Mouse (Mus musculus): Measurements from ENCODE around the gene Bub1b. TPM values are rescaled to one million over a fixed set of nuclear protein-coding genes. Genes with fewer than 3 reads are reported as not detected.

Gene Bub1b
- polyA plus RNA-seq, 1 experiment = 31.5 TPM

- no peak for TF ChIP-seq GATA1 (IDR thresholded peaks at IDR 0.05; ENCODE audit: low read length)
Measured at GRCm38 (mm10) chr2:118658457-118658856, 60.4 kb downstream of the Bub1b start.

GRCm38 (mm10) chr2:118659077-118659476 lies 61.1 kb downstream of the Bub1b start:
- TF ChIP-seq GATA1 (IDR thresholded peaks at IDR 0.05; ENCODE audit: low read length) = no peak

- TF ChIP-seq GATA1 (IDR thresholded peaks at IDR 0.05; ENCODE audit: low read length) = no peak
Measured at GRCm38 (mm10) chr2:118659493-118659892, 61.5 kb downstream of the Bub1b start.

GRCm38 (mm10) chr2:118659998-118660452 lies 62.0 kb downstream of the Bub1b start:
- no peak for TF ChIP-seq GATA1 (IDR thresholded peaks at IDR 0.05; ENCODE audit: low read length)

GRCm38 (mm10) chr2:118661891-118662290 lies 63.9 kb downstream of the Bub1b start:
- no peak for TF ChIP-seq GATA1 (IDR thresholded peaks at IDR 0.05; ENCODE audit: low read length)

- TF ChIP-seq GATA1 (IDR thresholded peaks at IDR 0.05; ENCODE audit: low read length) = no peak
Measured at GRCm38 (mm10) chr2:118662902-118663803, 65.1 kb downstream of the Bub1b start, which contains the start of gene Pak6. TSS of gene Pak6 (plus strand) at chr2:118663303.

- TF ChIP-seq GATA1 (IDR thresholded peaks at IDR 0.05; ENCODE audit: low read length) = no peak
Measured at GRCm38 (mm10) chr2:118663804-118664766, 66.1 kb downstream of the Bub1b start.

- no peak for TF ChIP-seq GATA1 (IDR thresholded peaks at IDR 0.05; ENCODE audit: low read length)
Measured at GRCm38 (mm10) chr2:118664975-118665516, 67.0 kb downstream of the Bub1b start.

GRCm38 (mm10) chr2:118665616-118666015 lies 67.6 kb downstream of the Bub1b start:
- TF ChIP-seq GATA1 (IDR thresholded peaks at IDR 0.05; ENCODE audit: low read length) = no peak

- TF ChIP-seq GATA1 (IDR thresholded peaks at IDR 0.05; ENCODE audit: low read length) = no peak
Measured at GRCm38 (mm10) chr2:118667181-118667580, 69.2 kb downstream of the Bub1b start.

GRCm38 (mm10) chr2:118669245-118669644 lies 71.2 kb downstream of the Bub1b start:
- no peak for TF ChIP-seq GATA1 (IDR thresholded peaks at IDR 0.05; ENCODE audit: low read length)

GRCm38 (mm10) chr2:118669785-118670184 lies 71.8 kb downstream of the Bub1b start:
- no peak for TF ChIP-seq GATA1 (IDR thresholded peaks at IDR 0.05; ENCODE audit: low read length)

- TF ChIP-seq GATA1 (IDR thresholded peaks at IDR 0.05; ENCODE audit: low read length) = no peak
Measured at GRCm38 (mm10) chr2:118671728-118672127, 73.7 kb downstream of the Bub1b start.

GRCm38 (mm10) chr2:118673686-118674465 lies 75.9 kb downstream of the Bub1b start:
- TF ChIP-seq GATA1 (IDR thresholded peaks at IDR 0.05; ENCODE audit: low read length) = no peak

GRCm38 (mm10) chr2:118674500-118674899 lies 76.5 kb downstream of the Bub1b start:
- TF ChIP-seq GATA1 (IDR thresholded peaks at IDR 0.05; ENCODE audit: low read length) = no peak

Data from G1E-ER4 (cell line).